Mouse (Mus musculus) T-helper 17 cell (primary cell): ENCODE measurements around the gene Dntt.

ENCODE experiments used
- in situ Hi-C, 2 experiments: fragments of 300-600 bp; cut with MboI, MseI; formaldehyde crosslinking; loops; 1 replicate in 1 of 2; 2 replicates in 1 of 2; pipeline ENCODE4 v1.15.1; 2025; ENCODE audit warnings: high pct_unique_total_duplicates in 2 of 2

The Dntt gene

DNA sequence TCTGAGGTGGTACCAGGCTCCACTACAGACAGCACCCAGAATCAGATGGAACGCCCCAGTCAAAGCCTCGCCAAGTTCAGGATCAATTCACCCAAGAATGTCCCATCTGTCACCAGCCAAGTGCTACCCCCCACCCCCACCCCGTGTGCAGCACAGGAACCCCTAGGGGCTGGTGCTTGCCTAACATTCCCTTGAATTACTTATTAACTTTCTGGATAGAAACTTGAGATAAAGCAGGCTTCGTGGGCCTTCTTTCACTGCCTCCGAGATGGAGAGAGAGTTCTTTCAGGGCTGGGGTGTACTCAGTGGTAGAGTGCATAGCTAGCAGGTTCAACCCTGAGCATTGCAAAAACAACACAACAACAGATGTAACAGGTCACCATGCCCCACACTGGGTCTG, 23.2 kb downstream of the Dntt start:
- in situ Hi-C loops = loop anchor here in 1 of 2 experiments (5.0 to 10.0 kb wide), 2 partner anchors 35 to 297 kb away; no protein-coding TSS in a partner anchor

GRCm38 (mm10) chr19:41053530-41053929, 24.5 kb downstream of the Dntt start:
- in situ Hi-C loops = loop anchor here in 1 of 2 experiments (5.0 to 10.0 kb wide), 2 partner anchors 36 to 299 kb away; no protein-coding TSS in a partner anchor

- in situ Hi-C loops = loop anchor here in 1 of 2 experiments (5.0 to 10.0 kb wide), 2 partner anchors 37 to 300 kb away; no protein-coding TSS in a partner anchor
These were observed 25.6 kb downstream of the Dntt start for GRCm38 (mm10) chr19:41054702-41055101.

DNA sequence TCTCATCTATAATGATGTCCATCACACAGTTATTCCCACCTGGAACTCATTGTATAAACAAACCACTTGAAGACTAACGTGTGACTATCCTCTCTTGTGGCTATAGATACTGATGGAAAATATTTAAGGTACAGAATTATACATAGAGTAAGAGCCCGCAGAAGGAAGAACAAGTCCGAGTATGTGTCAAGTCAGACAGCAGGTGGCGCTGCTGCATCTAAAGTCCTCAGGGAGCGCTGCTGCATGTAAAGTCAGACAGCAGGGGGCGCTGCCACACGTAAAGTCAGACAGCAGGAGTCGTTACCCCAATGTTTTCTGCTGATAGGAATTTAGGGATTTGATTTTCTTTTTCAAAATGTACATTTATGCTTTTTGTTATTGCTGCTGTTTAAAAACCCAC, 42.4 kb downstream of the Dntt start:
- in situ Hi-C loops = no loop called here

GRCm38 (mm10) chr19:41073746-41074455, 44.8 kb downstream of the Dntt start:
- in situ Hi-C loops = no loop called here

GRCm38 (mm10) chr19:41076906-41077305, 47.8 kb downstream of the Dntt start, which contains the start of gene Opalin:
Gene Opalin (minus strand): TSS chr19:41077113.
- in situ Hi-C loops = no loop called here

- in situ Hi-C loops = loop anchor here in 1 of 2 experiments (10.0 kb wide), 1 partner anchor 143 kb away; no protein-coding TSS in a partner anchor
These were observed 52.5 kb downstream of the Dntt start for GRCm38 (mm10) chr19:41081589-41081988.

- in situ Hi-C loops = loop anchor here in 1 of 2 experiments (10.0 kb wide), 1 partner anchor 141 kb away; no protein-coding TSS in a partner anchor
These were observed 54.6 kb downstream of the Dntt start for GRCm38 (mm10) chr19:41083646-41084045.

- in situ Hi-C loops = loop anchor here in 1 of 2 experiments (10.0 kb wide), 1 partner anchor 139 kb away; no protein-coding TSS in a partner anchor
These were observed 57.2 kb downstream of the Dntt start for GRCm38 (mm10) chr19:41086289-41086688.

- in situ Hi-C loops = loop anchor here in 1 of 2 experiments (10.0 kb wide), 1 partner anchor 138 kb away; no protein-coding TSS in a partner anchor
These were observed 57.6 kb downstream of the Dntt start for GRCm38 (mm10) chr19:41086700-41087099.

GRCm38 (mm10) chr19:41087901-41088300, 58.8 kb downstream of the Dntt start:
- in situ Hi-C loops = loop anchor here in 1 of 2 experiments (10.0 kb wide), 1 partner anchor 137 kb away; no protein-coding TSS in a partner anchor

- in situ Hi-C loops = loop anchor here in 1 of 2 experiments (10.0 kb wide), 1 partner anchor 136 kb away; no protein-coding TSS in a partner anchor
These were observed 59.4 kb downstream of the Dntt start for GRCm38 (mm10) chr19:41088491-41088890.

DNA sequence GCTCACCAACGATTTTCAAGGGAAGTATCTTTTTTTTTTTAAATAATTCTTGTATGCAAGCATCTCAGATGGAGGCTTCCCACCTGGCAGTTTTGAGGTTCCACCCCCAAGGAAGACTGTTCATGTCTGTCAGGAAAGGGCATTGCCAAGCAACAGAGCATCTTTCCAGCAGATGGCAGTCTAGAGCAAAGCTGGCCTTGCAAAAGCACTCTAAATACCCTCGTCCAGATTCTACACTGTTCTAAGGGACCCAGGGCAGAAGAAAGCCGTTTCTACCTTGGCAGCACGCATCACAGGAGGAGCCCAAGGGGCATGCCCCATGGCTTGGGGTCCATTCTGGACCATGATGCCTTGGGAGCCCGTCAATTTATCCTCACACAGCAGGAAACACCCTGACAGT, 60.8 kb downstream of the Dntt start:
- in situ Hi-C loops = loop anchor here in 1 of 2 experiments (10.0 kb wide), 1 partner anchor 135 kb away; no protein-coding TSS in a partner anchor

DNA sequence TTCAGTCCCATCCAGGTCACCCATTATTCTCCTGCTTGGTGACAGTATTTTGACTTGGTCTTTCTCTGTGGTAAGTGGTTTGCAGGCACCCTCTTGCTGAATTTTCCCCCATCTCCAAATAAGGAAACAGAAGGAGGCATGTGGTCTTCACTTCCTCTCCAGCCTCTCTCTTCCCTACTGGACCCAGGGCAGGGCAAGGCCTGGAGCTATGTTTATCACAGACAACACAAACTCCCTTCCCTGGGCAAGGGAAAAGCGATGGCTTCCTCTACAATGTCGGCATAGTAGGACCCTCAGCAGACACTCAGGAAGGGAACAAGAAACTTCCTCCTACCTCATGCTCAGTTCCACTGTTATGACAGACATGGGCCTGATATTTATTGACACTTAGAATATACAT, 62.8 kb downstream of the Dntt start:
- in situ Hi-C loops = no loop called here

- in situ Hi-C loops = loop anchor here in 1 of 2 experiments (5.0 kb wide), 1 partner anchor 95 kb away; no protein-coding TSS in a partner anchor
These were observed 68.0 kb downstream of the Dntt start for GRCm38 (mm10) chr19:41097038-41097437.

GRCm38 (mm10) chr19:41100863-41101262, 71.8 kb downstream of the Dntt start:
- in situ Hi-C loops = loop anchor here in 1 of 2 experiments (5.0 kb wide), 1 partner anchor 76 kb away; no protein-coding TSS in a partner anchor

- in situ Hi-C loops = loop anchor here in 1 of 2 experiments (5.0 kb wide), 1 partner anchor 76 kb away; no protein-coding TSS in a partner anchor
These were observed 72.3 kb downstream of the Dntt start for GRCm38 (mm10) chr19:41101390-41101789.

DNA sequence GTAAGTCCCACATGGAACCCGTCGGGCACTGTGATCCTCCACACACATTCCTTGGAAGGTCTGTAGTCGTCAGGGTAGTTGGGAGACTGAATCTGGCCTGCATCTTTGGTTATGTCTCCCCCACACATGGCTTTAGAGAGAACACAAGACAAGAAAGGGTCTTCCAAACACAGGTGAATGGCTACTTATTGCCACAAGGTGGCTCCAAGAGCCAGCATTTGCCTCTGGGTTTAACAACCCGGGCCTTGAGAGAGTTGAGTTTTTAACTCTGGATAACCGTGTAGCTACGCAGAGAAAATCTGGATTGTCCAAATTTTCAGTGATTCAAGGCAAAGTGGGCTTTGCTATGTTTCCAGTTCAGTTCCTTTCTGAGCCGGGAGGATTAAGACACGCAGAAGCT, 75.8 kb downstream of the Dntt start:
- in situ Hi-C loops = loop anchor here in 1 of 2 experiments (5.0 kb wide), 1 partner anchor 72 kb away; no protein-coding TSS in a partner anchor

DNA sequence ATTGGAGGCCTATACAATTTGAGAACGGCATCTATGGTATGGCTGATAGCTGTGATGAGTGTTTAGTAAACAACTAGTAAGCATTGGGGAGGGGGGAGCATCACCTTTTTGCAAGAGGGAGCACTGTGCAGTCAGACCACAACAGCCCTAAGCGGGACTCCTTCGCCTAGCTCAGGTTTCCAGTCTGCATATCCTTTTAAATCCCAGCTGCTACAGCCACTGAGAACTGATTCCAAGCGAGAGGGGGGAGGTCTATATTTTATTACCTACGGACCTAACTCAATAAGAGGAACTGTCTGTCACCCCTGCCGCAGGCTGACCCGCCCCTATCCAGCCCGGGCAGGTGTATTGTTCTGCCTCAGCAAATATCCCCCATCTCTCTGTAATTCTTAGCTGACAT, 78.5 kb downstream of the Dntt start:
- in situ Hi-C loops = no loop called here

- in situ Hi-C loops = no loop called here
These were observed 79.6 kb downstream of the Dntt start for GRCm38 (mm10) chr19:41108666-41109065.
